Mouse (Mus musculus): Measurements from ENCODE around the gene Ppp1r9b.
"Not testable (repeated sequence)": the region's sequence is repeated elsewhere in the genome, so short reads cannot be mapped to it uniquely, and the experiment has no call there.

Gene Ppp1r9b

DNA sequence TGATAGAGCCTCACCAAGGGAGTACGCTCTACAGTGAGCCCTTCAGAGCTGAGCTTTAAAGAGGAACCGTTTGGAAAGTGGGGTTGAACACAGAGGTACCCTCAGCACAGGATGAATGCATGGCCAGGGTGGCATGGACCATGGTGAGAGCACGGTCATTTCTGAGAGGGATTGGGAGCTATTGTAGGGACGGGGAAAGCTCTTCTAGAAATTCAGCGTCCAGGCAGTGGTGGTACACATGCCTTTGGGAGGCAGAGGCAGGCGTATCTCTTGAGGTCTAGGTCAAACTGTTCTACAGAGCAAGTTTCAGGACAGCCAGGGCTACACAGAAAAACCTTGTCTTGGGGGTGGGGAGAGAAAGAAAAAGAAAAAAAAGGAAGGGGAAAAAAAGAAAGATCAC lies 6.1 kb downstream of the Ppp1r9b start:
- no peak for DNase-seq (ENCODE audit: extremely low spot score, low read depth, low spot score)

DNA sequence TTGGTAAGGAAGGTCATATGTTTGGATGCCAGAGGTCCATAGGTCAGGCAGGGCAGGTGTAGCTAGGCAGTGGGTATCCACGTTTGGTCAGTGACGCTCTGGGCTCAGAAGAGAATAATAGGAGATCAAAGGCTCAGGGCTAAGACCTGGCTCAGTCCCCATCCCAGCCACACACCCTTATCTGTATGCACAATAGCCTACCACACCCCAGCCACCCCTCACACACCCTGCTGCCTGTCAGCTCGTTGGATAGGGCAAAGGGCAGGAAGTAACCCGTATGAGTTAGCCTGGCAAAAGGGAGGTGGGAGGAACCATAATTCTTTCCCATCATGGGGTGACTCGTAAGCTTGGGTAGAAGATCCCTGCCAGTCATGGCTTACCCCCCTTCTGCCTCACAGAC lies 6.8 kb downstream of the Ppp1r9b start:
- DNase-seq (ENCODE audit: extremely low spot score, low read depth, low spot score), result no peak

DNA sequence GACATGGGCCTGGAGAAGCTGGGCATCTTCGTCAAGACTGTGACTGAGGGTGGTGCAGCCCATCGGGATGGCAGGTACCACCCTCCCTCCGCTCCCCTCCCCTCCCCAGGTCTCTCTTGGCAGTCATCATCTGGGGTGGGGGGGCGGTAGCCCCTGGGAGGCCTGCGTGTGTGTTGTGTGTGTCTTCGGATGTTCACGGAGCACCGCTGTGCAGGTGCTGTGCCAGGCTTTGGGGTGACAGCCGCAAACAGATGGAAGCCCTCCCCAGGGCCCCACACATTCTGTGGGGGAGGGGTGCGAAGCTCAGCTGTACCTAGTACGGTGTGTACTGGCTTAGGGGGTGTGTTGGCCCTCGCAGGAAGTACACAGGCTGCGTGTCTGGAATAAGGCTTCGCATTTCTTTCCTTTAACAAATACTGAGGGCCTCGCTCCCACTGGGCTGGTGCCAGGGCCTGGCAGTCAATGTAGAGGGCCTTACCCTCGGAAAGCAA lies 7.3 kb downstream of the Ppp1r9b start:
- DNase-seq (ENCODE audit: extremely low spot score, low read depth, low spot score), result no peak

DNA sequence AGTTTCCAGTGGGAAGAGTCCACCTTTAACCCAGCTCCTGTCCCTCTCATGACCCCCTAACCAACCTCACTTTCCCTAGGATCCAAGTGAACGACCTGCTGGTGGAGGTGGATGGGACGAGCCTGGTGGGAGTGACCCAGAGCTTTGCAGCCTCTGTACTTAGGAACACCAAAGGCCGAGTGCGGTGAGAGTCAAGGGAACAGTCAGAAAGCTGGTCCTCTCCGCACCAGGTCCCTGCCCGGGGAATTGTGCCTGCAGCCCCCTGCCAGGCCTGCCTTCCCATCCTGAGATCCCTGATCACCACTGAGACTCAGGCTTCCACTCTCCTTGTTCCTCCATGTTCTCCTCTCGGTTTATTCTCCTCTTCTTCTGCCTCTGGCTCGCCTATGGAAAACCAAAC lies 9.3 kb downstream of the Ppp1r9b start:
- DNase-seq (ENCODE audit: extremely low spot score, low read depth, low spot score), result no peak

DNA sequence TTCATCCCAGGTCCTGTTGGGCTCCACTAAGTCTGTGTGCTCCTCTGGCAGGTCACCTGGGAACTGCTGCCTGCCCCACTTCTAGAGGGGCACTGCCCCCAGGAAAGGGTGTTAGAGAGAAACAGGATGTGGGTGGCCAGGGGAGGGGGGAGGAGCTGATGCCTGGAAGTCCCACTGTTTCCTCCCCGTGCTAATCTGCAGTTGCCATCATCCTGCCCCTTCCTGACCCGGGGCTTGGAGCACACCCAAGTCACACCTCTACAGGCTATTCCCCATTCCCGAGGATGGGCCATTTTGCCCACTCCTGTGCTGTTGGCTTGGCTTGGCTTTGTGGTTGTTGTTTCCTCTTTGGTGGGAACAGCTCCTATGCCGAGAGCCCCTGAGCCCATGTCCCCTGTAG lies 9.7 kb downstream of the Ppp1r9b start:
- no peak for DNase-seq (ENCODE audit: extremely low spot score, low read depth, low spot score)

DNA sequence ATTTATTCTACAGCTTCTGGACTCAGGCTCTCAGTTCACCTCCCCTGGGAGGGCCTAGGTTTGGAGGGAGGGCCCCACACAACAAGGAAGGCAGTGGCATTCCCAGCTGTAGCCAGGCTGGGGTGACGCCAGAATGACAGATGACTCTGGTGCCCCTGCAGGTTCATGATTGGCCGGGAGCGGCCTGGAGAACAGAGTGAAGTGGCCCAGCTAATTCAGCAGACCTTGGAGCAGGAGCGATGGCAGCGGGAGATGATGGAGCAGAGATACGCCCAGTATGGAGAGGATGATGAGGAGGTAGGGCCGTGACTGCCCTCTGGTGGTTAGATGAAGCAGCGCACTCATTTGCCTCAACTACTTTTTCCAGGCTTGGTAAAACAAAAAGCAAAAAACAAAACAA lies 10.2 kb downstream of the Ppp1r9b start:
- DNase-seq (ENCODE audit: extremely low spot score, low read depth, low spot score), result no peak

DNA sequence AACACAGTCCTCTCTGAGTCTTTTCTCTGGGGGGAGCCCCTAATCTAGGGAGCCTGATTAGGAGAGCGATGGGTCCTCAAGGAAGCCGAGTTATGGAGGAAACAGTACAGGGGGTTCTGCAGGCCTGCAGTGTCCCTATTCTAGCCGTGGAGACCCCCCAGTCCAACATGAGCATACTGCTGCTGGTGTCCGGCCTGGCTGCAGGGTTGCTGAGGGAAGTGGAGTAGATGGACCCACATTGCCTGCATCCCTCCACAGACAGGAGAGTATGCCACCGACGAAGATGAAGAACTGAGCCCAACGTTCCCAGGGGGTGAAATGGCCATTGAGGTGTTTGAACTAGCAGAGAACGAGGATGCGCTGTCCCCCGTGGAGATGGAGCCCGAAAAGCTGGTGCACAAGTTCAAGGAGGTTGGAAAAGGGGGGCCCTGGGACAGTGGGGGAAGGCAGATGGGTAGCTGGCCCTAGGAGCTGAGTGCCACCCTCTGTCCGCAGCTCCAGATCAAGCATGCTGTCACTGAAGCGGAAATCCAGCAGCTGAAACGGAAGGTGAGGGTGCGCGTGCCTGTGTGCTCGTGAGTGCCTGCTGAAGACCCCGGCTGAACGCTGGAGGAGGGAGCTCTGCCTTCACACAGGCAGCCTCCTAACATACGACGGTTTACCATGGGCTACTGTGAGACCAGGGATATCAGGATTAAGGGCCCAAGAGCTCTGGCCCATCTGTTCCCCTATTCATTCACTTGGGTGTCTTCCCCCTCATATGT lies 10.9 kb downstream of the Ppp1r9b start:
- no peak for DNase-seq (ENCODE audit: extremely low spot score, low read depth, low spot score)

DNA sequence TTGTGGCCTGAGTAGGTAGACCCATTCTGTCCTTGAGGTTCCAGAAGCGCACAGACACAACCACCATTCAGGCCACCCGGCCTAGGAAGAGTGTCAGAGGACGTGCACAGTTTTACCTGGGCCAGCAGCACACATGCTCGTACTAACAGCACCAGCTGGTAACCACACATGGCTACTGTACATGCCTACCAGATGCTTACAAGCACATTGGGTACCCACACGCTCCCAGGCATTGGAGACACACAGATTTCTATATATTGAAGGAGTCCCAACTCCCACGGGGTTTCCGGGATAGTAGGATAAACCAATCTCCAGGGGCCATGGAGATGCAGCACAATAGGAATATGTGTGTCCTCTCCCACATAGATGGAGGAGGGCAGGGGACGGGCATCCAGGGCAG lies 11.9 kb downstream of the Ppp1r9b start:
- no peak for DNase-seq (ENCODE audit: extremely low spot score, low read depth, low spot score)

DNA sequence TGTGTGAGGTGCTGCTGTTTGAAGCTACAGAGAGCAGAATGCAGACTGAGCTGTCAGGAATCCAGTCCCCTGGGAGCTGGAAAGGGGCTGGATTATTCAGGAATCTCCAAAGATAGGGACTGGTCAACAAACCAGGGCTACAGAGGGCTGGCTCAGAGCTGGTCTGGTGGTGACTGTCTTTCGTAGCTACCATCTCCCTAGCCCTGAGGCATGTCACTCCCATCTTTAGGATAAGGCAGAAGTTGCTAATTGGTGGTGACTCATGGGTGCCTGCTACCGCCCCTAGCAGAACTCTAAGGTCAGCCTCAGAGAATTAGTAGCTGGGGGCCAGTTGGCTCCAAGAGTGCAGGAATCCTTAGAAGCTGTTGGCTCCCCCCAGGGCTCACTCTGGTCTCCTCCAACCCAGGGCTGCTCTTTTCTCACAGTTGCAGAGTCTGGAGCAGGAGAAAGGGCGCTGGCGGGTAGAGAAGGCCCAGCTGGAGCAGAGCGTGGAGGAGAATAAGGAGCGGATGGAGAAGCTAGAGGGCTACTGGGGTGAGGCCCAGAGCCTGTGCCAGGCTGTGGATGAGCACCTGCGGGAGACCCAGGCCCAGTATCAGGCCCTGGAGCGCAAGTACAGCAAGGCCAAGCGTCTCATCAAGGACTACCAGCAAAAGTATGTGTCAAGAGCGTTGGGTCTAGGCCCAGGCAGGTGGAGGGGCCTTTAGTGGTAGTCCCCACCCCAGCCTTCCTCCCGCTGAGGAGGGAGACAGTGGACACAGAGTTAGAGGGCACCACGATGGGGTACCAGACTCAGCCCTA lies 13.5 kb downstream of the Ppp1r9b start:
- DNase-seq (ENCODE audit: extremely low spot score, low read depth, low spot score), result no peak

DNA sequence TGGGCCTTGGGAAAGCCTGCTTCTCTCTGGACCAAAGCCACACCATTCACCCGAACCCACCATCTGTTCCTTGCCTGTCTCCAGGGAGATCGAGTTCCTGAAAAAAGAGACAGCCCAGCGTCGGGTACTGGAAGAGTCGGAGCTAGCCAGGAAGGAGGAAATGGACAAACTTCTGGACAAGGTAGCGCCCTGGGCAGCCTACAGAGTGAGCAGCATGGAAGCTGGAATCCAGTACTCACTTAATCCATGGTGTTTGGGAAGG lies 14.0 kb downstream of the Ppp1r9b start:
- no peak for DNase-seq (ENCODE audit: extremely low spot score, low read depth, low spot score)

DNA sequence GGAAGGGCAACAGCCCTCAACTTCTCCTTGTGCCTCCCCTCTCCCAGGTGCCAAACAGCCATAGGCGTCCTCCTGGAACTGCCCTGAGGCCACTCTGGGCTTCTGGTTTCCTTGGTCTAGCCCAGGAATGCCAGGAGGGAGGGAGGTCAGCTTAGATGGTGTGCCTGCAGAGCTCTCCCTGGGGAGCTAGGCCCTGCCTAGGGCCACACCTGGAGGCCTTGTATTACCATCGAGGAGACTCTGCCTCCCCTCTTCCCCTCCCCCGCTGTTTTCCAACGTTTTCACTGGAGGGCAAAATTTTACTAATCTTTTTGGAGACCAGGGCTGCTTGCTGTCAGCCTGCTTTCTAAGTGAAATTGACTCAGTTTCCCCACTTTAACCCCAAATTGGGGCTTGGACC lies 15.2 kb downstream of the Ppp1r9b start:
- no peak for DNase-seq (ENCODE audit: extremely low spot score, low read depth, low spot score)

DNA sequence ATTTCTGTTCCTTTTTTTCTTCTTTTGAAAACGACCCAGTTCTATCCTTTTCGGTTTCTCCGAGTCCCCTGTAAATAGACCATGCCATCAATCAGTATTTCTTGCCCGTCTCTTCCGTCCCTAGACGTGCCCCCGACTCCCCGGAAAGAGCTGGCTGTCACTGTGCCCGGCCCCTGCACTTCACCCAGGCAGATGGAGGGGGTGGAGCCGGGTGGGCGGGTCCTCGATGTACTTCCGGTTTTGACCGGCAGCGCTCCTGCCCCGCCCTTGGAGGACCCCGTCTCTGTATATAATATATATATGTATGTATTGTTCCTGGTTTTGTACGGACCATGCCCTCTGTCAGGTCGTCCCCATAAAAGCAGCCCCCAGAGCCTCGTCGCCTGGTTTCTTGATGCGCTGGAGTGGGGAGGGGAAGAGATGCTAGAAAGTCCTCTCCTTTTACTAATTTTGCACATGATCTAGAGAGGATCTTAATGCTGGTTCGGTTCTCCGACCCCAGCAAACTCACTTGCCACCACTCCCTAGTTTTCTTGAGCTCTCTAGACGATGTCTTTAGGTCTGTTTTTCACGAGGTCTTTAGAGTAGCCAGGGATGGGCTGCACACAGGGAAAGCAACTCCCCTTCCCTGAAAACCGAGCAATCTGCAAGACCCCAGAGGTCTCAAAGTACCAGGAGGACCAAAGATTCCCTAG lies 15.8 kb downstream of the Ppp1r9b start:
- DNase-seq (ENCODE audit: extremely low spot score, low read depth, low spot score), result no peak

DNA sequence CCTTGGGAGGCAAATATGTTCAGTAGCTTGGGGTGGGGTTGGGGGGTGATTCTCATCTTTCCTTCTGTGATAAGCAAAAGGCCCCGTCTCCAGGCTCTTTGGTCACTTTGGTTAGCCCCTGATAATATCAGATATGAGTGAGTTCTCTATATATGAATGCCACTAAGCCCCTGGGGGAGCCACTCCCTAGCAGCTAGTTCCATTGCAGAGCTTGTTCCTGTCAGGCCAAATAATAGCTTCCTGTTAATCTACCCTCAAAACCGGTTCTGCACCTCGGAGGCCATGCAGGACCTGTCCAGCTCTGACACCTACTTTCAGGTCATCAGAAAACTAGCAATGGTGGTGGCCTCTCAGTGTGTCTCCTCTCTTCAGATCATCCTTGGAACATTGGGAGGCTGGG lies 16.6 kb downstream of the Ppp1r9b start:
- no peak for DNase-seq (ENCODE audit: extremely low spot score, low read depth, low spot score)

DNA sequence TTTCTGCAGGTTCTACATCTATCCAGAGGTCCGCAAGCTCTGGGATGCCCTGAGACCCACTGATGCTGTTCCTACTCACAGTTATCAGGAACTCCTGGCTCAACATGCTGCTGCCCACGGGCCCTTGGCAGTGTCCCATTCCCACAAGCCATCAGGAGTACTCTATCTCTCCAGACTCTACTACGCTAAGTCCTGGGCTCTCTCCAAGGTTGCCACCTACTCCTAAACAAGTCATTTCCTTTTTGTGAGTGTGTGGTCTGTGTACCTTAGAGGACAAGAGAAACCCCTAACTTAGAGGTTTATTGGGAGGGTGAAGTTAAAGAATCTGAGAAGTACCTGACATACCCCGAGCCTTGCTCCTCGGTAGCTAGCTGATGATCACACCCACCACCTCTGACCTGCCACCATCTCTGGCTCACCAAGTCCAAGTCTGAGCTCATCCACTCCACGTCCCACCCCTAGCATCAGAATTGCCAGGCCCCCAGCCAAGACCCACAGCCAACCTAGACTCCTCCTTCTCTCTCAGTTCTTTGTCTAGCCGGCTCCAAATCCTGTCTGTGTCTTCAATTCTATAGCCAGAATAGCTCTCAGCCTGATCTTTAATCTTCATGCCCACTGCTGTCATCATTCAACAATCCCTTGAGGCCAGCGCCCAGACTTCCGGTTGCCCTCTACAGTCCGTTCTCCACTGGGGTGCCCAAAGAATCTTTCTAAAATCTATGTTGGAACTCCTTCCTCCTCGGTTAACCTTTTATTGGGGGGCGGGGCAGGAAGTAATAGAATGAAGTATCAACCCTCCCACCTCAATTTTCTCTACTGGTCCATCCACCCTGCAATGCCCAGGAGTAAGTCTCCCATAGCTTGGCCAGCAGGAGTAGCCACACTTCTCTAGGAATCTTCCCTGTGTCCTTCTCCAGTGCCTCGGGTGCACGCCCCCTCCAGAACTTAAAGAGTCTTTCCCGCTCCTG lies 18.1 kb downstream of the Ppp1r9b start:
- no peak for DNase-seq (ENCODE audit: extremely low spot score, low read depth, low spot score)

DNA sequence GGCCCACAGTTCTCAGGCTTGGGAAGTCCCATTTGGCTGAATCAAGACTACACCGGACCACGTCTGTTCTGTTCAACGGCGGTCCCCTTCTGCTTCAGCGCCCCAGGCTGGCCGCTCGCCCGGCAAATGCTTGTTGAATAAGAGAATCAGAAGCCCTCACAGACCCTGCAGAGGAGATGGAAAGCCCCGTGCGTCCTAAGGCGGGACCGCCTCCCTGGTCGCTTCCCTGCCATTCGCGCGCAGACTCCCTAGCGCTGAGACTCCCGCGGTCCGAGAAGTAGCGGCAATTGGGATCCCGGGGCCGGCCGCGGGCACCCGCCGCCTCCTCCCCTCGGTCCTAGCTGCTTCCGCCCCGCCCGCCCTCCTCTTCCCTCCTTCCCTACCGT lies 18.8 kb downstream of the Ppp1r9b start, which contains the start of gene Samd14:
Samd14 (plus strand) TSS at position 251 of the 386 bp plus-strand sequence.
- DNase-seq (ENCODE audit: extremely low spot score, low read depth, low spot score), result no peak

DNA sequence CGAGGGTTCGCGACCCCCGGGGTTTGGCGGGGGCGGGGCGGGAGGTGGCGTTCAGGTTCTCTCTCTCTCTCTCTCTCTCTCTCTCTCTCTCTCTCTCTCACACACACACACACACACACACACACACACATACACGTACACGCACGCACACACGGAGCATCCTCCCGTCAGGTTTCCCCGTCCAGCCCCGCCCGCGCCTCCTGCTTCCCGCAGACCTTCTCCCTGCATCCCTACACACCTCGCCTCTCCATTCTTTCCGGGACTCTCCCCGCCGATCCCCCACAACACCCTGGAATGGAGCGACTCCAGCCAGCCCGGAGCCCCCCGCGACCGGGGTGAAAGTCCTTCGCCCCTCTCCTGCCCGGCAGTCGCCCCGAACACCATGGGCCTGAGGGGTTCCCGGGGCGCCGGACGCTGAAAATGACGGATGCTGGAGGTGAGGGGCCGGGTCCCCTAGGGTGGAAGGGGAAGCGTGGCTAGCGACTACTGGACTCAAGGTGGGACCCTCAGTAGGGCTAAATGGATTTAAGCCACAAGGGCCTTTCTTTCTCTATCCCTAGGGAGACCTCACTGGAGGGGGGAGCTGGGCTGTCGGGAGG lies 19.4 kb downstream of the Ppp1r9b start:
- DNase-seq (ENCODE audit: extremely low spot score, low read depth, low spot score), result no peak

DNA sequence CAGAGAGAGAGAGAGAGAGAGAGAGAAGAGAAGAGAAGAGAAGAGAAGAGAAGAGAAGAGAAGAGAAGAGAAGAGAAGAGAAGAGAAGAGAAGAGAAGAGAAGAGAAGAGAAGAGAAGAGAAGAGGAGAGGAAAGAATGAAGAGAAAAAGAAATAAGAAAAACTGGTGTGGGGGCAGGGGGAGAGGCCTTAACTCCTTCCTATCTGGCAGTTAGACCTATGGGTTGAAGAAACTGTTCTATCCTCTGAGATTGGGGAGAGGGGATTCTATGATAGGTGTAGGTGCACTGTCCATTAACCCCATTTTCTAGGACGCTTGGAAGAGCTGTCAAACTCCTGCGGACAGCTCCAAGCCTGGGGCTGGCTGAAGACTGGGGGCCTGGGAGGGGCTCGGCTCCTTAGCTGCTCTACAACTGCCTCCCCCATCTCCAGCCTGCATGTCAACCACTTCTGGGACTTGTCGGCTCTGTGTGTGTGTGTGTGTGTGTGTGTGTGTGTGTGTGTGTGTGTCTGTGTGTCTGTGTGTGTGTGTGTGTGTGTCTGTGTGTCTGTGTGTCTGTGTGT lies 20.1 kb downstream of the Ppp1r9b start:
- not testable (repeated sequence) for DNase-seq (ENCODE audit: extremely low spot score, low read depth, low spot score)

DNA sequence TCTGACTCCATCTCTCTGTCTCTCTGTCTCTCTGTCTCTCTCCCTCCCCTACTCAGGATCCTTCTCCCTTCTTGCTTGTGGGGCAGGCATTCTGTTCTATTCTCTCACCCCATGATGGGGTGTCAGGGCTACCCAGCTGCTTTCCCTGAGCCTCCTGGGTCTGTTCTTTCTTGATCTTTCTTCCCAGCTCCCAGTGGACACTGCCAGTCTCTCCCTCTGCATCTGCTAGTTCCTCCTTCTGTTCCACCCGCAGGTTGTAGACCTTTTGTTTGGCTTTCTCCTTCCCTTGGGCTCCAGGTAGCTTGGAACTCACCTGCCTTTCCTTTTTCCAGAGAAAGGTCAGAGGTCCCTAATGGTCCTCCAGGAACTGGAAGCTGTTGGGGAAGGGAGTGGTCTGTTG lies 20.6 kb downstream of the Ppp1r9b start:
- DNase-seq (ENCODE audit: extremely low spot score, low read depth, low spot score), result no peak

DNA sequence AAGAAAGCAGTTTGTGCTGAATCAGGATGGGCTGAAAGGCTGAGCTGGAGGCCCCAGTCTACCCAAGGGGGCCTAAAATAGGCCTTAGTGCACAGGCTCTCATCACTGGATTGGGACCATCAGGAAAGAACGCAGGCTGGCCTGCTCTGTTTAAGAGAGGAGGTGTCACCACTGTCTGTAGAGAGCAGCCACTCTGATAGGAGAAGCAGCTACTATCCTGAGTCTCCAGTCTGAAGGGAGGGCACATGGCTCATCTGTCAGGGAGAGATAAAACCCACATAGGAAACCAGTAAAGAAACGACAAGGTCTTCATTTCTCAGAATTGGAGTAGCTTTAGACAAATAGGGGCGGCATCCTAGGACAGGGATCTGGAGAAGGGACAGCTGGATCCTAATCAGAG lies 21.2 kb downstream of the Ppp1r9b start:
- no peak for DNase-seq (ENCODE audit: extremely low spot score, low read depth, low spot score)

DNA sequence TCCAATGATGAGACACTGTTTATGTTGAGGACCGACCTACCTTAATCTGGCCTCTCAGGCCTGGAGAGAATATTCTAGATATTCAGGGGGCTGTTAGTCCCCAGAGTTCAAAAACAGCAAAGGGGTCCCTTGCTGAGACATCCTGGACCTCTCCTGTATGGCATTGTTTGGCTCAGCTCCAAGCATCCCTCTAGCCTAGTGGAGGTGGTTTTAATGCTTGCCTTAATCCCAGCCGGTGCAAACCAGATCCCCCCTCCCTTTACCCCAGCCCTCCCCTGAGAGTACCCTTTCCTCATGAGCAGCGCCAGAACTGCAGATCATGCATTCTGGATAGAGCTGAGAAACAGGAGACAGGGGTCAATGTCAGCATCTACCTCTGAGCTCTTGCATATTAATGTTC lies 21.7 kb downstream of the Ppp1r9b start:
- DNase-seq (ENCODE audit: extremely low spot score, low read depth, low spot score), result no peak

Measured in hindlimb bud, embryonic 11.5 days (tissue).